Mouse (Mus musculus) urinary bladder, postnatal 10 days (tissue): ENCODE data around the gene Rpgrip1l.

Source experiments
- DNase-seq: peaks from one replicate; pipeline ENCODE4 v3.0.0; 2022; ENCODE audit warnings: low spot score

The Rpgrip1l gene

GRCm38 (mm10) chr8:91329056-91329455 is 16.0 kb upstream of the Rpgrip1l start:
- DNase-seq, result no peak

- DNase-seq, result no peak
Observed at GRCm38 (mm10) chr8:91327471-91328205, 14.6 kb upstream of the Rpgrip1l start.

- DNase-seq, result no peak
Observed at GRCm38 (mm10) chr8:91326946-91327345, 13.9 kb upstream of the Rpgrip1l start.

- DNase-seq, result no peak
Observed at GRCm38 (mm10) chr8:91326018-91326417, 13.0 kb upstream of the Rpgrip1l start.

GRCm38 (mm10) chr8:91324916-91325315 is 11.9 kb upstream of the Rpgrip1l start:
- no peak for DNase-seq

- no peak for DNase-seq
Observed at GRCm38 (mm10) chr8:91324271-91324670, 11.2 kb upstream of the Rpgrip1l start.

- DNase-seq, result no peak
Observed at GRCm38 (mm10) chr8:91323511-91323910, 10.4 kb upstream of the Rpgrip1l start.

GRCm38 (mm10) chr8:91318938-91319729 is 6.1 kb upstream of the Rpgrip1l start:
- no peak for DNase-seq

GRCm38 (mm10) chr8:91317567-91318227 is 4.6 kb upstream of the Rpgrip1l start:
- DNase-seq, result no peak

GRCm38 (mm10) chr8:91312342-91312741 is 720 bp downstream of the Rpgrip1l start:
- no peak for DNase-seq

GRCm38 (mm10) chr8:91304481-91305386 is 8.3 kb downstream of the Rpgrip1l start:
- DNase-seq, result no peak

GRCm38 (mm10) chr8:91298672-91299071 is 14.4 kb downstream of the Rpgrip1l start:
- no peak for DNase-seq

GRCm38 (mm10) chr8:91295786-91296185 is 17.3 kb downstream of the Rpgrip1l start:
- no peak for DNase-seq

GRCm38 (mm10) chr8:91290576-91290975 is 22.5 kb downstream of the Rpgrip1l start:
- no peak for DNase-seq

GRCm38 (mm10) chr8:91286237-91286636 is 26.8 kb downstream of the Rpgrip1l start:
- DNase-seq, result no peak

- no peak for DNase-seq
Observed at GRCm38 (mm10) chr8:91283815-91284214, 29.2 kb downstream of the Rpgrip1l start.

- no peak for DNase-seq
Observed at GRCm38 (mm10) chr8:91282655-91283054, 30.4 kb downstream of the Rpgrip1l start.

GRCm38 (mm10) chr8:91281545-91281944 is 31.5 kb downstream of the Rpgrip1l start:
- no peak for DNase-seq

GRCm38 (mm10) chr8:91280467-91281212 is 32.4 kb downstream of the Rpgrip1l start:
- no peak for DNase-seq

- no peak for DNase-seq
Observed at GRCm38 (mm10) chr8:91278060-91278459, 35.0 kb downstream of the Rpgrip1l start.

- DNase-seq, result no peak
Observed at GRCm38 (mm10) chr8:91276337-91276736, 36.7 kb downstream of the Rpgrip1l start.
